Mouse (Mus musculus): ENCODE results near the gene Mobp.

The Mobp gene

GRCm38 (mm10) chr9:120203936-120204335 lies 54.4 kb downstream of the Mobp start:
- no peak for ATAC-seq (ENCODE audit: insufficient number of reproducible peaks, low FRiP score, low TSS enrichment)

GRCm38 (mm10) chr9:120206897-120207296 lies 57.4 kb downstream of the Mobp start:
- ATAC-seq (ENCODE audit: insufficient number of reproducible peaks, low FRiP score, low TSS enrichment), result no peak

- no peak for ATAC-seq (ENCODE audit: insufficient number of reproducible peaks, low FRiP score, low TSS enrichment)
Measured at GRCm38 (mm10) chr9:120210068-120210467, 60.6 kb downstream of the Mobp start.

- no peak for ATAC-seq (ENCODE audit: insufficient number of reproducible peaks, low FRiP score, low TSS enrichment)
Measured at GRCm38 (mm10) chr9:120210865-120211264, 61.4 kb downstream of the Mobp start.

GRCm38 (mm10) chr9:120212936-120213335 lies 63.4 kb downstream of the Mobp start:
- ATAC-seq (ENCODE audit: insufficient number of reproducible peaks, low FRiP score, low TSS enrichment), result no peak

GRCm38 (mm10) chr9:120214978-120215495 lies 65.5 kb downstream of the Mobp start:
- no peak for ATAC-seq (ENCODE audit: insufficient number of reproducible peaks, low FRiP score, low TSS enrichment)

GRCm38 (mm10) chr9:120219411-120219810 lies 69.9 kb downstream of the Mobp start:
- ATAC-seq (ENCODE audit: insufficient number of reproducible peaks, low FRiP score, low TSS enrichment), result no peak

Measured in cerebellum, adult (tissue).